19 mouse cellular contexts compared by ENCODE assay signal in genomic region chr17:33597271-33597670, GRCm38 (mm10). TPM values are rescaled to one million over a fixed set of nuclear protein-coding genes. Genes with fewer than 3 reads are reported as not detected.
DNase-seq lines count a peak whose midpoint lies in the region; ATAC-seq and TF ChIP-seq lines count a peak whose summit lies in the region.
"Had no signal": no experiment of that assay in that cellular context is flagged by ENCODE, and none has a peak within 500 bp of the region (broad histone marks: within the 10 kb centered on the region; RNA-seq: fewer than 3 reads in every experiment).

No protein-coding gene starts in this region.

- TF ChIP-seq EP300 in liver, embryonic 14.5 days (IDR thresholded peaks at IDR 0.05; ENCODE audit: low read depth), result no peak
- no peak for TF ChIP-seq EP300 in ES-Bruce4 (IDR thresholded peaks at IDR 0.05; ENCODE audit: insufficient read depth, low read depth, low read length)

- peak; percentile 35; the same call in 1 of the 2 replicates for TF ChIP-seq CTCF in liver, embryonic 14.5 days (IDR thresholded peaks at IDR 0.05; ENCODE audit: low read depth)
- peak; percentile 30 for TF ChIP-seq CTCF in ES-Bruce4 (IDR thresholded peaks at IDR 0.05; ENCODE audit: low read depth, low read length)

- no peak overlapping the region for H3K4me2 ChIP-seq in liver, embryonic 14.5 days (ENCODE audit: low read depth)
- H3K4me2 ChIP-seq in liver, embryonic 12.5 days, result no peak overlapping the region
- H3K4me2 ChIP-seq: embryonic facial prominence, embryonic 12.5 days; hindbrain, embryonic 12.5 days; intestine, embryonic 15.5 days; limb, embryonic 13.5 days; midbrain, embryonic 12.5 days had no signal

- no peak overlapping the region for H3K4me3 ChIP-seq in liver, embryonic 14.5 days (ENCODE audit: insufficient read depth in 1 of 2, low read depth in 2 of 2, low read length in 2 of 2)
- no peak overlapping the region for H3K4me3 ChIP-seq in liver, embryonic 12.5 days
- no peak overlapping the region for H3K4me3 ChIP-seq in ES-Bruce4 (ENCODE audit: low read depth, low read length)
- H3K4me3 ChIP-seq: embryonic facial prominence, embryonic 12.5 days; hindbrain, embryonic 12.5 days; intestine, embryonic 15.5 days; limb, embryonic 13.5 days; midbrain, embryonic 12.5 days had no signal

- H3K4me1 ChIP-seq in liver, embryonic 14.5 days (replicated peaks; ENCODE audit: control insufficient read depth in 2 of 2, insufficient read depth in 2 of 2, low read length in 1 of 2), result no peaks in the 10 kb centered on the region
- no peaks in the 10 kb centered on the region for H3K4me1 ChIP-seq in liver, embryonic 12.5 days
- peaks cover 2% of the 10 kb centered on the region for H3K4me1 ChIP-seq in ES-Bruce4 (ENCODE audit: control insufficient read depth, insufficient read depth, low read length)
- H3K4me1 ChIP-seq: embryonic facial prominence, embryonic 12.5 days; hindbrain, embryonic 12.5 days; intestine, embryonic 15.5 days; limb, embryonic 13.5 days; midbrain, embryonic 12.5 days had no signal

- no peak overlapping the region for H3K27ac ChIP-seq in liver, embryonic 14.5 days
- H3K27ac ChIP-seq in liver, embryonic 12.5 days, result no peak overlapping the region
- no peak overlapping the region for H3K27ac ChIP-seq in ES-Bruce4 (ENCODE audit: insufficient read depth, low read length)
- H3K27ac ChIP-seq: embryonic facial prominence, embryonic 12.5 days; hindbrain, embryonic 12.5 days; intestine, embryonic 15.5 days; limb, embryonic 13.5 days; midbrain, embryonic 12.5 days had no signal

- H3K36me3 ChIP-seq in liver, embryonic 14.5 days (replicated peaks; ENCODE audit: control insufficient read depth, insufficient read depth, low read depth), result no peaks in the 10 kb centered on the region
- H3K36me3 ChIP-seq in liver, embryonic 12.5 days, result peaks cover 7% of the 10 kb centered on the region; the same call in 1 of the 2 replicates
- H3K36me3 ChIP-seq in ES-Bruce4 (ENCODE audit: control insufficient read depth, insufficient read depth, low read length, poor library complexity, severe bottlenecking), result no peaks in the 10 kb centered on the region
- H3K36me3 ChIP-seq: embryonic facial prominence, embryonic 12.5 days; hindbrain, embryonic 12.5 days; intestine, embryonic 15.5 days; limb, embryonic 13.5 days; midbrain, embryonic 12.5 days had no signal

- no peaks in the 10 kb centered on the region; the same call in 1 of the 2 replicates for H3K9me3 ChIP-seq in liver, embryonic 14.5 days (ENCODE audit: control insufficient read depth, low read length)
- H3K9me3 ChIP-seq in liver, embryonic 12.5 days (replicated peaks), result peaks cover 7% of the 10 kb centered on the region; the same call in 1 of the 2 replicates
- H3K9me3 ChIP-seq in ES-Bruce4 (replicated peaks; ENCODE audit: control insufficient read depth, insufficient read depth, low read length, poor library complexity, severe bottlenecking), result no peaks in the 10 kb centered on the region; the same call in 1 of the 2 replicates
- H3K9me3 ChIP-seq: embryonic facial prominence, embryonic 12.5 days; intestine, embryonic 15.5 days had no signal

- no peaks in the 10 kb centered on the region for H3K27me3 ChIP-seq in liver, embryonic 14.5 days (ENCODE audit: control insufficient read depth, insufficient read depth, low read length)
- H3K27me3 ChIP-seq in liver, embryonic 12.5 days (replicated peaks), result no peaks in the 10 kb centered on the region
- no peaks in the 10 kb centered on the region for H3K27me3 ChIP-seq in ES-Bruce4 (ENCODE audit: control insufficient read depth, insufficient read depth, low read length, poor library complexity, severe bottlenecking)
- H3K27me3 ChIP-seq: embryonic facial prominence, embryonic 12.5 days; hindbrain, embryonic 12.5 days; intestine, embryonic 15.5 days; limb, embryonic 13.5 days; midbrain, embryonic 12.5 days had no signal

- no peak for ATAC-seq in liver, embryonic 14.5 days (ENCODE audit: insufficient read depth)
- no peak for ATAC-seq in liver, embryonic 12.5 days
- ATAC-seq in erythroid progenitor cell, adult 5-6 weeks (replicated peaks; ENCODE audit: low FRiP score, poor library complexity, severe bottlenecking), result no peak
- ATAC-seq: forebrain, postnatal 0 days; intestine, embryonic 15.5 days had no signal

- no peak overlapping the region for H3K9ac ChIP-seq in liver, embryonic 14.5 days (replicated peaks)
- H3K9ac ChIP-seq in liver, embryonic 12.5 days, result no peak overlapping the region
- no peak overlapping the region for H3K9ac ChIP-seq in ES-Bruce4 (ENCODE audit: low read depth, poor library complexity, severe bottlenecking)
- H3K9ac ChIP-seq: embryonic facial prominence, embryonic 12.5 days; forebrain, postnatal 0 days; hindbrain, embryonic 12.5 days; intestine, embryonic 15.5 days; limb, embryonic 13.5 days; midbrain, embryonic 12.5 days had no signal

- no peak for DNase-seq in liver, embryonic 14.5 days (ENCODE audit: low read depth in 3 of 3, low spot score in 3 of 3)
- DNase-seq in A20 (ENCODE audit: low read depth, low spot score), result peak; percentile 17
- DNase-seq in induced T-regulatory cell, adult 2 months (ENCODE audit: low read depth), result peak; percentile 35
- no peak for DNase-seq in frontal cortex, postnatal 14 days (ENCODE audit: low spot score in 2 of 2)
- DNase-seq: adrenal gland, postnatal 10 days; cerebellum, adult 2 months; forebrain, postnatal 0 days; gastrocnemius, postnatal 10 days; kidney, postnatal 25 days; lung, adult 18-20 months; right cerebral cortex, postnatal 25 days had no signal

- no peak for TF ChIP-seq POLR2A in ES-Bruce4 (IDR thresholded peaks at IDR 0.05; ENCODE audit: insufficient read depth, low read length)

RNA-seq across cellular contexts. Expression of gene Zfp414, which starts 31.6 kb away (rescaled TPM):
- polyA plus RNA-seq in liver, embryonic 14.5 days (2012; rRNA removed), result 22.7 and 28.9 TPM in 2 replicates
- 24.6 and 26.5 TPM in 2 replicates for polyA plus RNA-seq in liver, embryonic 14.5 days (2014; fragmentation: Nextera tagmentation; extraction: Ambion mirVana)
- 22.4 and 23.2 TPM in 2 replicates for polyA plus RNA-seq in liver, embryonic 12.5 days (2016; fragmentation: Nextera tagmentation; extraction: Ambion mirVana)
- polyA plus RNA-seq in ES-Bruce4 (2011; ENCODE audit: insufficient read depth, insufficient read length, low read depth, missing spikeins), result 31.9 and 39.5 TPM in 2 replicates
- 31.4 and 36.5 TPM in 2 replicates for total RNA-seq in erythroid progenitor cell, adult 5-6 weeks (2015; ENCODE audit: low replicate concordance)
- total RNA-seq in erythroid progenitor cell, adult 5-6 weeks (2017; ENCODE audit: low replicate concordance), result 22.3 and 28.9 TPM in 2 replicates

RNA-seq across cellular contexts. Expression of gene Pram1, which starts 40.6 kb away (rescaled TPM):
- polyA plus RNA-seq in liver, embryonic 14.5 days (2012; rRNA removed), result 1.1 and 1.6 TPM in 2 replicates
- polyA plus RNA-seq in liver, embryonic 14.5 days (2014; fragmentation: Nextera tagmentation; extraction: Ambion mirVana), result 1.6 and 2.8 TPM in 2 replicates
- 0.69 and 1.2 TPM in 2 replicates for polyA plus RNA-seq in liver, embryonic 12.5 days (2016; fragmentation: Nextera tagmentation; extraction: Ambion mirVana)
- polyA plus RNA-seq in ES-Bruce4 (2011; ENCODE audit: insufficient read depth, insufficient read length, low read depth, missing spikeins), result not detected in 2 replicates
- total RNA-seq in erythroid progenitor cell, adult 5-6 weeks (2015; ENCODE audit: low replicate concordance), result 5.4 and 7.6 TPM in 2 replicates
- 5.4 and 12.7 TPM in 2 replicates for total RNA-seq in erythroid progenitor cell, adult 5-6 weeks (2017; ENCODE audit: low replicate concordance)
- total RNA-seq: forebrain, postnatal 0 days had no signal

RNA-seq across cellular contexts. Expression of gene Myo1f, which starts 41.8 kb away (rescaled TPM):
- polyA plus RNA-seq in liver, embryonic 14.5 days (2012; rRNA removed), result 3.2 and 4.5 TPM in 2 replicates
- 4.7 and 5.9 TPM in 2 replicates for polyA plus RNA-seq in liver, embryonic 14.5 days (2014; fragmentation: Nextera tagmentation; extraction: Ambion mirVana)
- 7.4 and 8.5 TPM in 2 replicates for polyA plus RNA-seq in liver, embryonic 12.5 days (2016; fragmentation: Nextera tagmentation; extraction: Ambion mirVana)
- 0.18 TPM in 1 of 2 replicates, not detected in the other for polyA plus RNA-seq in ES-Bruce4 (2011; ENCODE audit: insufficient read depth, insufficient read length, low read depth, missing spikeins)
- total RNA-seq in erythroid progenitor cell, adult 5-6 weeks (2015; ENCODE audit: low replicate concordance), result 20.2 and 36.5 TPM in 2 replicates
- 21.4 TPM in 2 replicates for total RNA-seq in erythroid progenitor cell, adult 5-6 weeks (2017; ENCODE audit: low replicate concordance)

Comparison
In these comparisons a context has a peak if more than half of its experiments do, and no peak if none do; other contexts are left out.
1. DNase-seq: peak in A20 (single experiment) and induced T-regulatory cell, adult 2 months (single experiment); none in liver, embryonic 14.5 days (0 of 3) and frontal cortex, postnatal 14 days (0 of 2).